Mouse (Mus musculus): ENCODE results near the gene Lgr6. TPM values are rescaled to one million over a fixed set of nuclear protein-coding genes. Genes with fewer than 3 reads are reported as not detected.

The Lgr6 gene
- polyA plus RNA-seq, 1 experiment = 0.21 TPM

DNA sequence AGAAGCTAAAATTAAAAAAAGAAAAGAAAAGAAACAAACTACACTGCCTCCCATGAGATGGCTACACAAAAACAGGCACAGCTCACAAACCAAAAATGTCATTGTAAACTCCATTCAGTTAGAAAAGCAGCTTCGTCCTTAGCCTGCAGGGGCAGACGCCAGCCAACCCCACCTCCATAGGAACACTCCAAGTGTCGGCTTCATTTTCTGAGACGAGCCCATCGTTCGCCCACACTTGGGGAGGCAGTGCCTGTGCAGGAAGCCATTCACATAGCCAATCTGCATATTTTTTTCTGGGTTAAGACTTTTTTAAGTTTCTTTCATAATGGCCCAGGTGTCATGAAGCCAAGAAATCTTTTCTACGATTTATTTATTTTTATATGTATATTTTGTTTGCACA lies 157.5 kb downstream of the Lgr6 start:
- 93% methylated on average over 7 of the region's 7 CpGs for WGBS
- no peak overlapping the region for H3K27ac ChIP-seq (ENCODE audit: insufficient read depth, low read length)
- no peaks in the 10 kb centered on the region for H3K4me1 ChIP-seq (ENCODE audit: control insufficient read depth, insufficient read depth, insufficient read length)
- no peak overlapping the region for H3K4me3 ChIP-seq (ENCODE audit: extremely low read depth, insufficient read depth, insufficient read length)
- TF ChIP-seq CTCF (IDR thresholded peaks at IDR 0.05; ENCODE audit: extremely low read depth, insufficient read depth, insufficient read length, insufficient replicate concordance) (no peak), POLR2A (IDR thresholded peaks at IDR 0.05; ENCODE audit: low read depth, low read length) (no peak)
- H3K27me3 ChIP-seq (ENCODE audit: control insufficient read depth, insufficient read depth, low read length) = no peaks in the 10 kb centered on the region
- no peak for DNase-seq (ENCODE audit: low read depth in 1 of 2, low spot score in 2 of 2)
- no peaks in the 10 kb centered on the region for H3K36me3 ChIP-seq (ENCODE audit: control insufficient read depth, insufficient read depth, low read length)

- Histone ChIP-seq H3K4me1 (ENCODE audit: control insufficient read depth, insufficient read depth, insufficient read length) (no peaks in the 10 kb centered on the region), H3K36me3 (ENCODE audit: control insufficient read depth, insufficient read depth, low read length) (no peaks in the 10 kb centered on the region), H3K4me3 (ENCODE audit: extremely low read depth, insufficient read depth, insufficient read length) (no peak overlapping the region), H3K27me3 (ENCODE audit: control insufficient read depth, insufficient read depth, low read length) (no peaks in the 10 kb centered on the region), H3K27ac (ENCODE audit: insufficient read depth, low read length) (no peak overlapping the region)
- no peak for TF ChIP-seq POLR2A (IDR thresholded peaks at IDR 0.05; ENCODE audit: low read depth, low read length)
- TF ChIP-seq CTCF (IDR thresholded peaks at IDR 0.05; ENCODE audit: extremely low read depth, insufficient read depth, insufficient read length, insufficient replicate concordance) = no peak
- WGBS = 93% methylated on average over 2 of the region's 2 CpGs
- no peak for DNase-seq (ENCODE audit: low read depth in 1 of 2, low spot score in 2 of 2)
These were observed 162.2 kb downstream of the Lgr6 start for GRCm38 (mm10) chr1:134942898-134943297.

DNA sequence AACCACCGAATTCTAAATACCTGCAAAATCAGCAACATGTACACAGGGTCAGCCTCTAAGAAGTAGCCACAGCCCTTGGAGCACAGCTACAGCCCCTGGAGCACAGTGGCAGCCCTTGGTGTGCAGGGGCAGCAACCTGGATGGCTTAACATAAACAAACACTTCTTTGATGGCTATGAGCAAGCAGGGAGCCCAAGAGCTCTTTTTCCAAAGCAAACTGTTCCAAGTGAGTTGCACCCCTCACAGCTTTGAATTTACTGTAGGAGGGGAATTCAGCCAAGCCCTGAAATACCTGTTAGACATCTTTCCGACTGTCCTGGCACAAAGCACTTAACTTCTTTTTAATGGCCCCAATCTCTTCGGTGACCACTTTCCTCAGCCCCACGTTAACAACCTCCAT lies 164.2 kb downstream of the Lgr6 start:
- TF ChIP-seq POLR2A (IDR thresholded peaks at IDR 0.05; ENCODE audit: low read depth, low read length) (no peak), CTCF (IDR thresholded peaks at IDR 0.05; ENCODE audit: extremely low read depth, insufficient read depth, insufficient read length, insufficient replicate concordance) (no peak)
- Histone ChIP-seq H3K36me3 (ENCODE audit: control insufficient read depth, insufficient read depth, low read length) (no peaks in the 10 kb centered on the region), H3K4me3 (ENCODE audit: extremely low read depth, insufficient read depth, insufficient read length) (no peak overlapping the region), H3K4me1 (ENCODE audit: control insufficient read depth, insufficient read depth, insufficient read length) (no peaks in the 10 kb centered on the region), H3K27ac (ENCODE audit: insufficient read depth, low read length) (no peak overlapping the region), H3K27me3 (ENCODE audit: control insufficient read depth, insufficient read depth, low read length) (no peaks in the 10 kb centered on the region)
- 89% methylated on average over 4 of the region's 4 CpGs for WGBS
- DNase-seq (ENCODE audit: low read depth in 1 of 2, low spot score in 2 of 2) = no peak

DNA sequence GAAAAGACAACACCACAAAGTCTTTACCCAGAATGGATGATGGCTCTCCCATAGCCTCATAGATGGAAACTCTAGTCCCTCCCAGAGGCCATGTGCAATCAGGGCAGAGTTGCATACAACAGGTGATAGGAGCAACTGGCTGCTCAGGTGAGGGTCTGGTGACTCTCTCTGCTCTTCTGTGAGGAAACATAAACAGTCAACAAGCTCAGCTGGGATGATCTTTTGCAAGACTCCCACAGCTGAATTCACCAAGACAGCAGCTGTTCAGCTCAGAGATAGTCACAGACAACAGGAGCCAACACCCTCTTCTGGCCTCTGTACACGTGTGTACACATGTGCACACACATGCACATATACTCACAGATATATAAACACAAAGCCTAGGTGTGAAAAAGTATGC lies 166.8 kb downstream of the Lgr6 start:
- TF ChIP-seq POLR2A (IDR thresholded peaks at IDR 0.05; ENCODE audit: low read depth, low read length) = no peak
- TF ChIP-seq CTCF (IDR thresholded peaks at IDR 0.05; ENCODE audit: extremely low read depth, insufficient read depth, insufficient read length, insufficient replicate concordance) = no peak
- 98% methylated on average over 1 of the region's 1 CpGs for WGBS
- H3K27ac ChIP-seq (ENCODE audit: insufficient read depth, low read length) = no peak overlapping the region
- DNase-seq (ENCODE audit: low read depth in 1 of 2, low spot score in 2 of 2) = no peak
- H3K36me3 ChIP-seq (ENCODE audit: control insufficient read depth, insufficient read depth, low read length) = no peaks in the 10 kb centered on the region
- H3K4me3 ChIP-seq (ENCODE audit: extremely low read depth, insufficient read depth, insufficient read length) = no peak overlapping the region
- no peaks in the 10 kb centered on the region for H3K4me1 ChIP-seq (ENCODE audit: control insufficient read depth, insufficient read depth, insufficient read length)
- H3K27me3 ChIP-seq (ENCODE audit: control insufficient read depth, insufficient read depth, low read length) = no peaks in the 10 kb centered on the region

- Histone ChIP-seq H3K27me3 (ENCODE audit: control insufficient read depth, insufficient read depth, low read length) (no peaks in the 10 kb centered on the region), H3K4me3 (ENCODE audit: extremely low read depth, insufficient read depth, insufficient read length) (no peak overlapping the region), H3K27ac (ENCODE audit: insufficient read depth, low read length) (no peak overlapping the region), H3K4me1 (ENCODE audit: control insufficient read depth, insufficient read depth, insufficient read length) (no peaks in the 10 kb centered on the region), H3K36me3 (ENCODE audit: control insufficient read depth, insufficient read depth, low read length) (no peaks in the 10 kb centered on the region)
- 91% methylated on average over 6 of the region's 6 CpGs for WGBS
- DNase-seq (ENCODE audit: low read depth in 1 of 2, low spot score in 2 of 2) = no peak
- no peak for TF ChIP-seq CTCF (IDR thresholded peaks at IDR 0.05; ENCODE audit: extremely low read depth, insufficient read depth, insufficient read length, insufficient replicate concordance)
- no peak for TF ChIP-seq POLR2A (IDR thresholded peaks at IDR 0.05; ENCODE audit: low read depth, low read length)
These were observed 168.7 kb downstream of the Lgr6 start for GRCm38 (mm10) chr1:134936335-134936734.

Other genes starting within 250 kb of the Lgr6 start
- gene Ppp1r12b, start 149.3 kb downstream of the Lgr6 start, polyA plus RNA-seq (2012; rRNA removed) = 6.1 and 6.5 TPM in 2 replicates
- gene Ube2t, start 142.7 kb downstream of the Lgr6 start, polyA plus RNA-seq (2012; rRNA removed) = 2.1 and 3.8 TPM in 2 replicates
- 33.4 and 39.4 TPM in 2 replicates for gene Ptpn7, start 27.4 kb upstream of the Lgr6 start, polyA plus RNA-seq (2012; rRNA removed)
- gene Arl8a, start 41.5 kb upstream of the Lgr6 start, polyA plus RNA-seq (2012; rRNA removed) = 39.9 and 50.9 TPM in 2 replicates
- 0.16 and 0.20 TPM in 2 replicates for gene Gpr37l1, start 62.4 kb upstream of the Lgr6 start, polyA plus RNA-seq (2012; rRNA removed)
- gene Elf3, start 153.3 kb upstream of the Lgr6 start, polyA plus RNA-seq (2012; rRNA removed) = 0.15 and 0.18 TPM in 2 replicates
- gene Rnpep, start 178.8 kb upstream of the Lgr6 start, polyA plus RNA-seq (2012; rRNA removed) = 17.8 and 18.8 TPM in 2 replicates
- 15.1 and 15.2 TPM in 2 replicates for gene Timm17a, start 208.5 kb upstream of the Lgr6 start, polyA plus RNA-seq (2012; rRNA removed)
- gene Lmod1, start 219.5 kb upstream of the Lgr6 start, polyA plus RNA-seq (2012; rRNA removed) = 2.2 and 2.5 TPM in 2 replicates